Mouse (Mus musculus): ENCODE measurements around the gene Gm28845.

GRCm38 (mm10) chr1:65131671-65132070 is 12.3 kb upstream of the Gm28845 start:
- TF ChIP-seq POLR2A (IDR thresholded peaks at IDR 0.05; ENCODE audit: borderline replicate concordance, low read depth, low read length): no peak
- TF ChIP-seq CTCF (IDR thresholded peaks at IDR 0.05; ENCODE audit: low read depth, low read length): no peak

Measured in bone marrow macrophage, adult 2 months (primary cell).